Mouse (Mus musculus) embryonic facial prominence, embryonic 13.5 days (tissue): Measurements from ENCODE around the gene Wnt4. TPM values are rescaled to one million over a fixed set of nuclear protein-coding genes. Genes with fewer than 3 reads are reported as not detected.

Source experiments
- ATAC-seq: fragments of 200-750 bp; cut with Nextera tagmentation; 2 replicates; pipeline ENCODE4 v1.8.0; 2017; ENCODE audit warnings: low read depth; ENCODE audit not compliant: insufficient number of reproducible peaks, insufficient read depth, low FRiP score, low TSS enrichment
- H3K27ac ChIP-seq: fragments of 300-500 bp; sonication (generic); 2 replicates; pipeline ENCODE4 v1.5.1; 2015; ENCODE audit warnings: moderate library complexity, mild to moderate bottlenecking, inconsistent platforms
- H3K27me3 ChIP-seq: fragments of 300-500 bp; sonication (generic); 2 replicates; pipeline ENCODE4 v1.6.1; 2015; ENCODE audit warnings: mild to moderate bottlenecking, inconsistent platforms
- H3K36me3 ChIP-seq: fragments of 300-500 bp; sonication (generic); 2 replicates; pipeline ENCODE4 v1.6.1; 2015; ENCODE audit warnings: mild to moderate bottlenecking, inconsistent platforms
- H3K4me1 ChIP-seq: fragments of 300-500 bp; sonication (generic); 2 replicates; pipeline ENCODE4 v1.6.1; 2015; ENCODE audit warnings: inconsistent platforms
- H3K4me2 ChIP-seq: fragments of 300-500 bp; sonication (generic); 2 replicates; pipeline ENCODE4 v1.6.1; 2015; ENCODE audit warnings: moderate library complexity, mild to moderate bottlenecking, inconsistent platforms
- H3K4me3 ChIP-seq: fragments of 300-500 bp; sonication (generic); 2 replicates; pipeline ENCODE4 v1.5.1; 2015; ENCODE audit warnings: mild to moderate bottlenecking, inconsistent platforms
- H3K9ac ChIP-seq: fragments of 300-500 bp; sonication (generic); 2 replicates; pipeline ENCODE4 v1.6.1; 2015; ENCODE audit warnings: mild to moderate bottlenecking, inconsistent platforms
- H3K9me3 ChIP-seq: fragments of 300-500 bp; sonication (generic); 2 replicates; pipeline ENCODE4 v1.6.1; 2016; ENCODE audit warnings: inconsistent platforms
- WGBS: fragments of 180-500 bp; shearing (Covaris S2); methylation state at CpG from one replicate; pipeline ENCODE4 v1.1.7; 2015; ENCODE audit warnings: mixed read lengths; 5-methylcytosine and 5-hydroxymethylcytosine counted together
- polyA plus RNA-seq: library from polyadenylated mRNA; unstranded; fragments of >200 nt; fragmentation: Nextera tagmentation; extraction: Ambion mirVana; gene quantifications from 2 replicates; pipeline ENCODE4 v1.2.1, GENCODE M21; 2015

Gene Wnt4
- polyA plus RNA-seq, 1 experiment from 2014 or later: 6.7 TPM

DNA sequence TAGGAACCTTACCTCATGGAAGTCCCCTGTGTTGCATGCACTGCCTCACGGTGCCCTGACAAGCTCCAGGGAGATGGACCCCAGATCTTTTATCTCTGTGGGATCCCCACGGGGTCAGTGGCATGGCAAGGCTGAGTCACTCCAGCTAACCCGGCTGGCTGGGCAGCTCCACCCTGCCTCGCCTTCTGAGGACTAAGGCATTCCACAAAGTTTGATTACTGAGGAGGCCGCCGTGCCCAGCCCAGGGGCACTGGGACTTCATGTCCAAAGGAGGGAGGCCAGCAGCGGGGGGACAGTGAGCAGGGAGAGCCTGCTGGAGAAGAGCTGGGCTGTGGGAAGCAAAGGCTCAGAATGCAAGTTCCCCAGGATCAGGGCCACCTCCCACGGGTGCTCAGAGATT, 21.7 kb upstream of the Wnt4 start:
- H3K27ac ChIP-seq: no peak overlapping the region
- WGBS: 72% methylated on average over 8 of the region's 8 CpGs
- no peak for ATAC-seq

DNA sequence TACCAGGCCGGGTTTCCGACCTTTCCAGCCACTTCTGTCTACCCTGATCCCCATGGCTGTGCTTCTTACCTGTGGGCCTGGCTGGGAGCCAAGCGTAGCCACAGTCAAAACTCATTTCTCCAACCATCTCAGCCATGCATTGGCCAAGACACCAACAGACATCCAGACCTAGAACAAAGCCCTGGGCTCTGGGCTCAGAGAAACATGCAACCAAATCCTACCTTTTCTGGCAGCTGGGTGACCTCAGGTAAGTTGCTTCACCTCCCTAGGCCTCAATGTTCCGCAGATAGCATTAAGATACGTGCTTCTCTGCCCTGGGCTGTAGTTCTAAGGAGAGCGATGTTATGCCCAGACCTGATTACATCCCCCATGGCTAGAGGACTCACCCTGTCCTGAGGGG, 15.5 kb upstream of the Wnt4 start:
- no peak overlapping the region for H3K9ac ChIP-seq
- H3K9me3 ChIP-seq: no peaks in the 10 kb centered on the region
- no peaks in the 10 kb centered on the region for H3K27me3 ChIP-seq
- WGBS: 79% methylated on average over 6 of the region's 6 CpGs
- H3K27ac ChIP-seq: no peak overlapping the region
- no peaks in the 10 kb centered on the region for H3K36me3 ChIP-seq
- H3K4me1 ChIP-seq: peaks cover 14% of the 10 kb centered on the region
- H3K4me3 ChIP-seq: no peak overlapping the region
- no peak for ATAC-seq
- H3K4me2 ChIP-seq: no peak overlapping the region

More for the DNA sequence above, 21.7 kb upstream of the Wnt4 start:
- Histone ChIP-seq H3K36me3 (no peaks in the 10 kb centered on the region), H3K9me3 (no peaks in the 10 kb centered on the region), H3K4me1 (0 out of 2 replicates have a peak, but pooled peaks cover 2% of the 10 kb centered on the region), H3K4me3 (no peak overlapping the region), H3K9ac (no peak overlapping the region), H3K27me3 (no peaks in the 10 kb centered on the region), H3K4me2 (no peak overlapping the region)

DNA sequence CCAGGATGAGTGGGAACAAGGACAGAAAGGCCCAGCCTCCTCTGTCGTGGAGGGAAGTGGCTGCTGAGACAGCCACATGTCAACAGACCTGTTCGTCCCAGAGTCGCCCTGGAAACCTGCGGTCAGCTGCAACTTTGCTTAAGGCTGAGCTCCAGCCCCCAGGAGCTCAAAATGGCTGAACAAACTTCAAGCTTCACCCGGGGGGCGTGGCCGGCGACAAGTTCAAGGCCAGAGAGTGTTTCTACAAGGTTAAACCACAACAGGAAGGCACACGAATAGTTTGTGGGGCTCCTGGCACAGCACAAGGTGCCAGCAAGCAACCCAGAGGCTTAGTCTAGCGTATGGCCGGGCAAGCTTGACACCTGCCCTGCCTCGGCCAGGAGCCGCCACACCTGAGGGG, 13.2 kb upstream of the Wnt4 start:
- no peak for ATAC-seq
- H3K4me3 ChIP-seq: no peak overlapping the region
- no peak overlapping the region for H3K4me2 ChIP-seq
- no peak overlapping the region for H3K27ac ChIP-seq
- H3K36me3 ChIP-seq: no peaks in the 10 kb centered on the region
- WGBS: 73% methylated on average over 13 of the region's 13 CpGs
- H3K9ac ChIP-seq: no peak overlapping the region
- H3K27me3 ChIP-seq: no peaks in the 10 kb centered on the region
- H3K9me3 ChIP-seq: no peaks in the 10 kb centered on the region
- H3K4me1 ChIP-seq: peaks cover 14% of the 10 kb centered on the region

DNA sequence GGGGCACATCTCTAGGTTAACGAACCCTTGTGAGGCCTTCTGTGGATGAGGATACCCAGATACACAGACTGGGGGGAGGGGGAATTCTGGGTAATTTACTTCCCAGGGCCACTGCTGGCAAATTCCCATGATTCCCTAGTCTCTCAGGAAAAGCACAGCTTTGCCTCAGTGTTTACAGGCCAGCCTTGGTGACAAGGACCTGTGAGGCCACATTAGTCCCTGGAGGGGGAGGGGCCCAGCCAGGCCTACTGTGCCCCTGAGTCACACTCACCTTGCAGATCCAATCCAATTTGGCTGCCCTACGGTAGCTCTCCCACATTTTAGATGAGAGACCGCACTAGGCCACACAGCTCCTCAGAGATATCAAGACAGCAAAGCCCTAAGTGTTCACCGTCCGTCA, 12.2 kb upstream of the Wnt4 start:
- ATAC-seq: no peak

DNA sequence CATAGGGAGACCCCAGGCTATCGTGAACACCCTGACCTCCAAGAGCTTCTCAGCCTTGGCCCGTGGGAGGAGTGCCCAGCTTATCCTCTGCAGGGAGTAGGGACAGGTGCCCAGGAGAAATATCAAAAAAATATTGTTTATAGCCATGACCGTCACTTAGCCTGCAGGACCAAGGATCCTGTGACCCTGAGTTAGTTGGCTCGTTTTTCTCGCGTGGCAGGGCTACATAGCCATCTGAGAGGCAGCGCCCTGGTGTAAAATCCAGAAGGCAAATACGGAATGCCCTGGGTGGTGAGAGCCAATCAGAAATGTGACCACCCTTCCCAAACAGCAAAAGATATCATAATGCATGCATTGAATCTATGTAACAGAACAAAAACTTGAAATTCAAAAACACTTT, 8.7 kb upstream of the Wnt4 start:
- no peak overlapping the region for H3K27ac ChIP-seq
- no peak overlapping the region for H3K4me3 ChIP-seq
- no peaks in the 10 kb centered on the region for H3K36me3 ChIP-seq
- H3K9ac ChIP-seq: no peak overlapping the region
- H3K9me3 ChIP-seq: no peaks in the 10 kb centered on the region
- no peaks in the 10 kb centered on the region; the same call in 1 of the 2 replicates for H3K27me3 ChIP-seq
- WGBS: 80% methylated on average over 8 of the region's 8 CpGs
- peaks cover 11% of the 10 kb centered on the region for H3K4me1 ChIP-seq
- ATAC-seq: no peak
- no peak overlapping the region for H3K4me2 ChIP-seq

More for the DNA sequence above, 12.2 kb upstream of the Wnt4 start:
- no peak overlapping the region for H3K4me3 ChIP-seq
- no peaks in the 10 kb centered on the region for H3K9me3 ChIP-seq
- H3K9ac ChIP-seq: no peak overlapping the region
- peaks cover 14% of the 10 kb centered on the region for H3K4me1 ChIP-seq
- H3K27ac ChIP-seq: no peak overlapping the region
- WGBS: 83% methylated on average over 5 of the region's 5 CpGs
- H3K36me3 ChIP-seq: no peaks in the 10 kb centered on the region
- no peak overlapping the region for H3K4me2 ChIP-seq
- H3K27me3 ChIP-seq: no peaks in the 10 kb centered on the region

DNA sequence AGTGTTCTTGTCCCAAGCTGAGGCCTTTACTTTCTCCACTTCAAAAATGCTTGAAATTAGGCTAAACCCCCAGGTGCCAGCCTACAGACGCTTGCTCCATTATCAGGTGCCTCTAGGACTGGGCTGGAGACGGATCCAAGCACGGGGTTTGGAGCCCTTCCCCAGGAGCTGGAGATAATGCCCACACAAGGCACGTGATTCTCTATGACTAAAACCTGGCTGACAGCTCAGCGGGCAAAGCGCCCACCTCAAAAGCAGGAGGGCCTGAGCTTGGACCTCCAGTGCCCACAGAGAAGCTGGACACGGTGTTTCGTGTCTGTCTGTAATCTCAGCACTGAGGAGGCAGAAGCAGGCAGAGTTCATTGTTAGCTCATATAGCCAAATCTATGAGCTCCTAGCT, 5.4 kb upstream of the Wnt4 start:
- Histone ChIP-seq H3K36me3 (no peaks in the 10 kb centered on the region), H3K27me3 (peaks cover 29% of the 10 kb centered on the region), H3K9ac (no peak overlapping the region), H3K27ac (no peak overlapping the region), H3K4me3 (no peak overlapping the region), H3K4me2 (no peak overlapping the region), H3K9me3 (no peaks in the 10 kb centered on the region), H3K4me1 (peaks cover 5% of the 10 kb centered on the region)
- ATAC-seq: no peak
- WGBS: 68% methylated on average over 8 of the region's 8 CpGs

DNA sequence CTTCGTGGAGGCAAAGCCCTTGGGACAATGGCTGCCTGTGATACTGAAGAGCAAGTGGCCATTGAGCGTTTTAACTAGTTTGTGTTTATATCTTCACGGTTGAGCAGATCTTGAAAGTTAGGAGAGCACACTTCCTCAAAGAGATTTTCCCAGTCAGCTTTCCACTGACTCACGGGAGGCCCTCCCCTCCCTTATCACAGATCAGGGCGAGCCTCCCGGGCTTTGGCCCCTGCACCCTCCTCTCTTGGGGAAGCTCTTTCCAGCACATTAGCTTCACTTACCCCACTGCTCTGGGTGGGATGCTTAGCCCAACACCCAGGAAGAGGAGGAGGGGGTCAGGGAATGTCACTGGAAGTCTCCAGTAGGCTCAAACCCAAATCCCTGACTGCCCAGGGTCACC, 3.0 kb upstream of the Wnt4 start:
- ATAC-seq: no peak
- H3K4me3 ChIP-seq: no peak overlapping the region
- peaks cover 23% of the 10 kb centered on the region for H3K4me1 ChIP-seq
- no peak overlapping the region for H3K9ac ChIP-seq
- no peak overlapping the region for H3K4me2 ChIP-seq
- no peak overlapping the region for H3K27ac ChIP-seq
- no peaks in the 10 kb centered on the region for H3K9me3 ChIP-seq
- H3K27me3 ChIP-seq: peaks cover 54% of the 10 kb centered on the region
- 7% methylated on average over 6 of the region's 6 CpGs for WGBS
- no peaks in the 10 kb centered on the region for H3K36me3 ChIP-seq

DNA sequence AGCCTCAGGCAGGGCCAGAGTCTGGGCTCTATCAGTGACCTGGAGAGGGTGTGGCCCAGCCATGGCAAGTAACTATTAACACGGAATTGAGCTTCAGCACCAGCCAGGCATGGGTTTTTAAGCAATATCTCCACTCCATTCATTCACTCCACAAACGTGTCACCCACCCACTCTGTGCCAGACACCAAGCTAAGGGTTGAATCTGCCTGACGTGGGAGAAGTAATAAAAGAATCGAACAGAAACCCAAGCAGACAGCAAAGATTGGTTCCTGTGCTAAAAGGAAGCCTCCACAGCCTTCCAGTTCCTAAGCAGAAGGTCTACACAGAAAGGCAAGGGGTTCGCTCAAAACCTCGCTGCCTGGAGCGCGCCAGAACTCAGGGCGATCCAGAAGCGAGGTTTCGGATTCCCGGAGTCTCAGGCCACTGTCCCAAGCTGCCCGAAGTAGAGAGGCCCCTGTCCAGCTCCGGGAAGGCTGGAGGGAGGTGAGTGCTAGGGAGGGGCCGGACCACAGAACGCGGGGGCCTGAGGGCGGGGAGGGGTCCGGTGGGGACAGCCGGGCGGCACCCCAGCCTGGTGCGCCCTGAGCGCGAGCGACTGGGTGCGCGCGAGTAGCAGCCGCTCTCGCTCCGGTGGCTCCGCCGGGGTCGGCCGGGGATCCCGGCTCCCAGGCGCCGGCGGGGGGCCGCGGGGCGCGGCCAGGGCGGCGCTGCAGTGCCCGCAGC, 685 bp upstream of the Wnt4 start:
- WGBS: 2% methylated on average over 46 of the region's 46 CpGs
- H3K4me1 ChIP-seq: peaks cover 30% of the 10 kb centered on the region
- ATAC-seq: no peak
- H3K36me3 ChIP-seq: no peaks in the 10 kb centered on the region
- H3K9me3 ChIP-seq: no peaks in the 10 kb centered on the region
- H3K9ac ChIP-seq: peak overlapping the region; percentile 73
- H3K27ac ChIP-seq: peak overlapping the region; percentile 48; the same call in 1 of the 2 replicates
- H3K4me2 ChIP-seq: peak overlapping the region; percentile 93
- H3K4me3 ChIP-seq: peak overlapping the region; percentile 60
- H3K27me3 ChIP-seq: peaks cover 76% of the 10 kb centered on the region

DNA sequence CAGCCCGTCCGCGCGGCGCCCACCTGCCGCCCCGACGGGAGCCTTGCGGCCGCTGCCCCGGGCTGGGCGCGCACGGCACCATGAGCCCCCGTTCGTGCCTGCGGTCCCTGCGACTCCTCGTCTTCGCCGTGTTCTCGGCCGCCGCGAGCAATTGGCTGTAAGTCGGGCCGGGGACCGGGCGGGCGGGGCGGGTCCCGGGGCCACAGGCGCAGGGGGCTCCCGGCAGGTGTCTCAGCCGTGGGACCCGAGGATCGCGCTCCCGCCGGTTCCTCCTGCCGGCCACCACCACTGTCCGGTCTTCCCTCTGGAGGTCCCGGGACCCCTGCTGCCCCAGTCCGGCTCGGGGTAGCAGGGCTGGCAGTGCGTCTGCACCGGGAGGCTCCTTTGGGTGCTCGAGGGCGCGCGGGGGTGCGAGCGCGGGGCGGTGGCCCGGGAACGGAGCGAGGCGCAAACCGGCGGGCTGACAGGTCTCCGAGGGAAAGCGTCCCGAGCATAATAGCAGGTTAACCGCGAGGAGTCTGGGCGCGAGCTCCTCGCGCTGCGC, 383 bp downstream of the Wnt4 start:
- WGBS: under 1% methylated on average over 51 of the region's 71 CpGs
- Histone ChIP-seq H3K4me2 (peak overlapping the region; percentile 93), H3K4me3 (peak overlapping the region; percentile 60), H3K9me3 (no peaks in the 10 kb centered on the region), H3K36me3 (no peaks in the 10 kb centered on the region), H3K4me1 (peaks cover 37% of the 10 kb centered on the region), H3K9ac (peak overlapping the region; percentile 73), H3K27me3 (peaks cover 87% of the 10 kb centered on the region), H3K27ac (peak overlapping the region; percentile 84)
- no peak for ATAC-seq

DNA sequence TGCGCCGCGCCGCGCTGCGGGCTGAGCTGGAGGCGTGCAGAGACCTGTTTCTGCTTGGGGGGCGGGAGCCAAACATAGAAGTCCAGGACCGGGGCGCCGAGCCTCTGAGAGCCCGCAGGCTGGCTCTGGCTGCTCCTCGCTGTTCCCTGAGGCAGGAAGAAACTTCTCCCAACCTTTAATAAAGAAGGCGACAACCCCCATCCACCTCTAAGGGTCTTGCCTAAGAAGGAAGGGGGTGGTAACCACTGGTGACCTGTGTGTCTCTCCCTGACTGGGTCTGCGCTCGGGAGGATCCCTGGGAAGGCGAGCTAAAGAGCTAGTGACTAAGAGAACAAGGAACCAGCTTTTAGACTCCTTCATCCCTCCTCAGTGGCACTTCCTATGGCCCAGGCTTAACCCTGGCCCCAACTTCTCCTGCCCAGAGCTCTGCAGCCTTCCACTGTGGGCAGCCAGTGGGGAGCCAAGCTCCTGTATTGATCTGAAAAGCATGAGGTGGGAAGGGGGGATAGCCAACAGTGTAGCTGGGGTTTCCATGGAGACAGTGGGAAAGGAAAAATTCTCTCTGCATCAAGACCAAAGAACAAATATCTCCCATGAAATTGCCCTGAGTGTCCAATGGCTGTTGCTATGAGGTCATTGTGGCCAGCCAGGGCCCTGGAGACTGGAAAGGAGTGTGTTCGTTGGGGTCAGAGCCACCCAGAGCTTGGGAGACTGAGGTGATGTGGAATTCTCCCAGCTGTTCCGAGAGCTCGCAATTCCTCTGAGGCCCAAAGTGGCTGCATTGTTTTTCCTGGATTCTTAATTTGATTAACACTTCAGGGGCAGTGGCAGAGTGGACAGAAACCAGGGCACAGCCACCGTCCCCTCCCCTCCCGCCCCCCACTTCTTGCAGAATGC, 1.1 kb downstream of the Wnt4 start:
- H3K27me3 ChIP-seq: peaks cover 93% of the 10 kb centered on the region
- H3K9me3 ChIP-seq: no peaks in the 10 kb centered on the region
- H3K4me3 ChIP-seq: peak overlapping the region; percentile 60
- H3K4me1 ChIP-seq: peaks cover 44% of the 10 kb centered on the region
- no peak for ATAC-seq
- peak overlapping the region; percentile 73 for H3K9ac ChIP-seq
- WGBS: 2% methylated on average over 22 of the region's 22 CpGs
- peak overlapping the region; percentile 93 for H3K4me2 ChIP-seq
- H3K36me3 ChIP-seq: no peaks in the 10 kb centered on the region
- H3K27ac ChIP-seq: peak overlapping the region; percentile 84

DNA sequence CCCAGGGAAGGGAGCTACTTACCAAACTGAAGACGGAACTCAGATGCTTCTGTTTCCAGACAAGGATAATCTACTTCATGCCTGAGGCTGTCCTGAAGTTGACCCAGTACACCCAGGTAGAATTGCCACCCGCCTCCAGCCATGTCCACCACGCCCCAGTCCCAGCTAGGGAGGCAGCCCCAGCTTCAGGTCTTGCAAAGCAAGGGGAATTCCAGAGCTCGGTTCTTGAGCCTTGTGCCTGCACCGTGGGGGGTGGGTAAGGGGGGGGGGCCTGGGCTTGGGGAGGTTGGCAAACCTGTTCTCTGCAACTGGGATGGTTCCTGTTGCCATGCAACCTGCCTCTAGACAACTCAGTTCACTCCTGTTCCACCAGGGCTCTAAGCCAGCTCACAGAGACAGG, 2.1 kb downstream of the Wnt4 start:
- Histone ChIP-seq H3K4me1 (peaks cover 47% of the 10 kb centered on the region), H3K9me3 (no peaks in the 10 kb centered on the region), H3K36me3 (no peaks in the 10 kb centered on the region), H3K27ac (0 out of 2 replicates have a peak overlapping the region, but pooled peaks have one; percentile 16), H3K4me3 (peak overlapping the region; percentile 60), H3K9ac (no peak overlapping the region), H3K27me3 (peaks cover 98% of the 10 kb centered on the region), H3K4me2 (peak overlapping the region; percentile 93; the same call in 1 of the 2 replicates)
- 10% methylated on average over 5 of the region's 5 CpGs for WGBS
- no peak for ATAC-seq
